Mouse (Mus musculus): ENCODE data around the gene Fndc3b. TPM values are rescaled to one million over a fixed set of nuclear protein-coding genes. Genes with fewer than 3 reads are reported as not detected.

The Fndc3b gene
- polyA plus RNA-seq, 2 experiments = 4.2 to 5.5 TPM

GRCm38 (mm10) chr3:27565314-27565713, 145.8 kb downstream of the Fndc3b start:
- 48% methylated on average over 4 of the region's 4 CpGs for WGBS (ENCODE audit: insufficient replicate concordance)
- no peak for ATAC-seq (ENCODE audit: insufficient read depth)
- Histone ChIP-seq H3K4me1 (replicated peaks; ENCODE audit: control insufficient read depth in 2 of 2, insufficient read depth in 2 of 2, low read length in 1 of 2) (peaks cover 0 to under 1% of the 10 kb centered on the region in 2 experiments; a peak in 1 of 4 replicates), H3K9ac (replicated peaks) (no peak overlapping the region), H3K36me3 (replicated peaks; ENCODE audit: control insufficient read depth, insufficient read depth, low read depth) (no peaks in the 10 kb centered on the region), H3K4me3 (ENCODE audit: insufficient read depth in 1 of 2, low read depth in 2 of 2, low read length in 2 of 2) (no peak overlapping the region), H3K27me3 (ENCODE audit: control insufficient read depth, insufficient read depth, low read length) (no peaks in the 10 kb centered on the region), H3K9me3 (ENCODE audit: control insufficient read depth, low read length) (no peaks in the 10 kb centered on the region), H3K27ac (no peak overlapping the region), H3K4me2 (ENCODE audit: low read depth) (no peak overlapping the region)
- TF ChIP-seq CTCF (IDR thresholded peaks at IDR 0.05; ENCODE audit: low read depth) (no peak), EP300 (IDR thresholded peaks at IDR 0.05; ENCODE audit: low read depth) (no peak)
- no peak for DNase-seq (ENCODE audit: low read depth in 3 of 3, low spot score in 3 of 3)

- Histone ChIP-seq H3K9ac (replicated peaks) (no peak overlapping the region), H3K36me3 (replicated peaks; ENCODE audit: control insufficient read depth, insufficient read depth, low read depth) (no peaks in the 10 kb centered on the region), H3K27ac (no peak overlapping the region), H3K9me3 (ENCODE audit: control insufficient read depth, low read length) (no peaks in the 10 kb centered on the region), H3K4me2 (ENCODE audit: low read depth) (no peak overlapping the region), H3K4me1 (replicated peaks; ENCODE audit: control insufficient read depth in 2 of 2, insufficient read depth in 2 of 2, low read length in 1 of 2) (peaks cover 0 to 2% of the 10 kb centered on the region in 2 experiments; a peak in 2 of 4 replicates), H3K27me3 (ENCODE audit: control insufficient read depth, insufficient read depth, low read length) (no peaks in the 10 kb centered on the region), H3K4me3 (ENCODE audit: insufficient read depth in 1 of 2, low read depth in 2 of 2, low read length in 2 of 2) (no peak overlapping the region)
- WGBS (ENCODE audit: insufficient replicate concordance) = 68% methylated on average over 5 of the region's 5 CpGs
- TF ChIP-seq EP300 (IDR thresholded peaks at IDR 0.05; ENCODE audit: low read depth) (no peak), CTCF (IDR thresholded peaks at IDR 0.05; ENCODE audit: low read depth) (no peak)
- DNase-seq (ENCODE audit: low read depth in 3 of 3, low spot score in 3 of 3) (no peak), ATAC-seq (ENCODE audit: insufficient read depth) (no peak)
Observed at GRCm38 (mm10) chr3:27563047-27563624, 148.0 kb downstream of the Fndc3b start.

DNA sequence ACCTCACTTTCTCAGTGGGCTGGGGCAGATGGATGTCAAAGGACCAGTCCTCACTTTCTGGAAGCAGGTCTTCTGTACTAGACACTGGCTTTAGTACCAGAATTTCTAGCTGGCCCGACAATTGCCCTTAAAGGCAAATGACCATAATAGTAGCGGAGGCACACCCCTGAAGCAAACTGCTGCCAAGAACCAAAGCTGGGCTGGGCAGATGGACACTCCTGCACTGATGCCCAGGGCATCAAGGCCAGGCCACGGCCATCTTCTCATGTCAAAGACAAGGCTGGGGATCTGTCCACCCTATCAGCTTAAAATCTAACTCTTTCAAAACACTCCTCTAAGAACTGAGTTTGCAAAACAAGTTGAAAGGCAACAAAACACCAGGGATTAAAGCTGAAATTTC, 148.6 kb downstream of the Fndc3b start:
- no peak for ATAC-seq (ENCODE audit: insufficient read depth)
- H3K4me2 ChIP-seq (ENCODE audit: low read depth) = no peak overlapping the region
- H3K27ac ChIP-seq = no peak overlapping the region
- peaks cover 0 to 9% of the 10 kb centered on the region in 2 experiments; a peak in 2 of 4 replicates for H3K4me1 ChIP-seq (replicated peaks; ENCODE audit: control insufficient read depth in 2 of 2, insufficient read depth in 2 of 2, low read length in 1 of 2)
- H3K9ac ChIP-seq (replicated peaks) = no peak overlapping the region
- H3K9me3 ChIP-seq (ENCODE audit: control insufficient read depth, low read length) = no peaks in the 10 kb centered on the region
- 64% methylated on average over 3 of the region's 3 CpGs for WGBS (ENCODE audit: insufficient replicate concordance)
- DNase-seq (ENCODE audit: low read depth in 3 of 3, low spot score in 3 of 3) = no peak
- no peaks in the 10 kb centered on the region for H3K36me3 ChIP-seq (replicated peaks; ENCODE audit: control insufficient read depth, insufficient read depth, low read depth)
- no peak overlapping the region for H3K4me3 ChIP-seq (ENCODE audit: insufficient read depth in 1 of 2, low read depth in 2 of 2, low read length in 2 of 2)
- TF ChIP-seq EP300 (IDR thresholded peaks at IDR 0.05; ENCODE audit: low read depth) (no peak), CTCF (IDR thresholded peaks at IDR 0.05; ENCODE audit: low read depth) (no peak)
- no peaks in the 10 kb centered on the region for H3K27me3 ChIP-seq (ENCODE audit: control insufficient read depth, insufficient read depth, low read length)

DNA sequence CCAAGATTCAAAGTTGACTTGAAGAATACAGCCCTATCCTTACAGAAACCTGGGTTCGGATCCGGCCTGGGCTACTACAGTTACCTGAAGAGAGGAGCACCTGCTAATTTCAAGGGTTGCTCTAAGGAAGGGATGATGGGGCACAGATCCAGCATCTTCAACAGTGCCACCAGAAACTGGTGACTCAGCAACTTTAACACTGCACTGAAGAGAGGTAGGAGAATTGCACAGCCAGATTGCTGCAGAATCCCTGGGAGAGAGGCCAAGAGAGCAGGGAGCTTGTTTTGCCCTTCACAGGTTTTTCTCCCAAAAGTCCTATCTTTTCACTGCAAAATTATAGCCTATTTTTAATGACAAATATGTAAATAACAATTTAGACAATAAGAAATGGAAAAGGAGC, 149.2 kb downstream of the Fndc3b start:
- no peak overlapping the region for H3K4me3 ChIP-seq (ENCODE audit: insufficient read depth in 1 of 2, low read depth in 2 of 2, low read length in 2 of 2)
- H3K9ac ChIP-seq (replicated peaks) = no peak overlapping the region
- TF ChIP-seq EP300 (IDR thresholded peaks at IDR 0.05; ENCODE audit: low read depth) (no peak), CTCF (IDR thresholded peaks at IDR 0.05; ENCODE audit: low read depth) (no peak)
- H3K27ac ChIP-seq = no peak overlapping the region
- H3K9me3 ChIP-seq (ENCODE audit: control insufficient read depth, low read length) = no peaks in the 10 kb centered on the region
- no peaks in the 10 kb centered on the region for H3K36me3 ChIP-seq (replicated peaks; ENCODE audit: control insufficient read depth, insufficient read depth, low read depth)
- peaks cover 0 to 9% of the 10 kb centered on the region in 2 experiments; a peak in 2 of 4 replicates for H3K4me1 ChIP-seq (replicated peaks; ENCODE audit: control insufficient read depth in 2 of 2, insufficient read depth in 2 of 2, low read length in 1 of 2)
- 72% methylated on average over 2 of the region's 2 CpGs for WGBS (ENCODE audit: insufficient replicate concordance)
- DNase-seq (ENCODE audit: low read depth in 3 of 3, low spot score in 3 of 3) (no peak), ATAC-seq (ENCODE audit: insufficient read depth) (no peak)
- no peaks in the 10 kb centered on the region for H3K27me3 ChIP-seq (ENCODE audit: control insufficient read depth, insufficient read depth, low read length)
- no peak overlapping the region for H3K4me2 ChIP-seq (ENCODE audit: low read depth)

- peaks cover 0 to 9% of the 10 kb centered on the region in 2 experiments; a peak in 3 of 4 replicates for H3K4me1 ChIP-seq (replicated peaks; ENCODE audit: control insufficient read depth in 2 of 2, insufficient read depth in 2 of 2, low read length in 1 of 2)
- H3K4me3 ChIP-seq (ENCODE audit: insufficient read depth in 1 of 2, low read depth in 2 of 2, low read length in 2 of 2) = no peak overlapping the region
- no peak for ATAC-seq (ENCODE audit: insufficient read depth)
- WGBS (ENCODE audit: insufficient replicate concordance) = 63% methylated on average over 4 of the region's 4 CpGs
- no peak overlapping the region for H3K27ac ChIP-seq
- H3K9me3 ChIP-seq (ENCODE audit: control insufficient read depth, low read length) = no peaks in the 10 kb centered on the region
- DNase-seq (ENCODE audit: low read depth in 3 of 3, low spot score in 3 of 3) = no peak
- H3K36me3 ChIP-seq (replicated peaks; ENCODE audit: control insufficient read depth, insufficient read depth, low read depth) = no peaks in the 10 kb centered on the region
- H3K4me2 ChIP-seq (ENCODE audit: low read depth) = no peak overlapping the region
- no peaks in the 10 kb centered on the region for H3K27me3 ChIP-seq (ENCODE audit: control insufficient read depth, insufficient read depth, low read length)
- TF ChIP-seq EP300 (IDR thresholded peaks at IDR 0.05; ENCODE audit: low read depth) (no peak), CTCF (IDR thresholded peaks at IDR 0.05; ENCODE audit: low read depth) (no peak)
- no peak overlapping the region for H3K9ac ChIP-seq (replicated peaks)
Observed at GRCm38 (mm10) chr3:27559316-27559715, 151.8 kb downstream of the Fndc3b start.

Data from liver, embryonic 14.5 days (tissue).